Mouse (Mus musculus): ENCODE measurements around the gene Myl4. TPM values are rescaled to one million over a fixed set of nuclear protein-coding genes. Genes with fewer than 3 reads are reported as not detected.

Myl4 gene
- polyA plus RNA-seq, 1 experiment from 2014 or later: 1.2 TPM

DNA sequence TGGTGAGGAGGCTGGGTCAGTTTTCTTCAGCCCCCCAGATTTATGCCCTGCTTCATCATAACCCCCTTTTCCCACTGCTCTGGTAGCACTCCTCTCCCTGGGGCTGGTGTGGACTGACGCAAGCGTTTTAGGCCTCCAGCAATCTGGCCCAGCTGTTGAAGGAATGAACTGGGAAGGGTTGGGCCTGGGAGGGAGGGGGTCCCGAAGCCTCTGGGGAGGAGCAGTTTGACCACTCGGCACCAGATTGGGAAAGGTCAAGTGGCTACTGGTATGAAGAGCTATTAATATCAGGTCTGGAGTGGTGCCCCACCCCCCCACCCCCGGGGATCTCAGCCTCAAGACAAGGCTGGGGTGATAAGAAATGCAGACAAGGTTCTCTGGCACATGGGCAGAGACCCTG lies 27.6 kb downstream of the Myl4 start:
- H3K27ac ChIP-seq: 0 out of 2 replicates have a peak overlapping the region, but pooled peaks have one; percentile 16
- peak; percentile 18 for DNase-seq (ENCODE audit: low spot score)
- no peak overlapping the region for H3K4me3 ChIP-seq
- 63% methylated on average over 5 of the region's 5 CpGs for WGBS
- H3K9me3 ChIP-seq: no peaks in the 10 kb centered on the region
- no peaks in the 10 kb centered on the region for H3K36me3 ChIP-seq
- peaks cover 33% of the 10 kb centered on the region for H3K4me1 ChIP-seq (replicated peaks)
- peaks cover 9% of the 10 kb centered on the region for H3K27me3 ChIP-seq (ENCODE audit: insufficient read depth, poor library complexity, severe bottlenecking)

DNA sequence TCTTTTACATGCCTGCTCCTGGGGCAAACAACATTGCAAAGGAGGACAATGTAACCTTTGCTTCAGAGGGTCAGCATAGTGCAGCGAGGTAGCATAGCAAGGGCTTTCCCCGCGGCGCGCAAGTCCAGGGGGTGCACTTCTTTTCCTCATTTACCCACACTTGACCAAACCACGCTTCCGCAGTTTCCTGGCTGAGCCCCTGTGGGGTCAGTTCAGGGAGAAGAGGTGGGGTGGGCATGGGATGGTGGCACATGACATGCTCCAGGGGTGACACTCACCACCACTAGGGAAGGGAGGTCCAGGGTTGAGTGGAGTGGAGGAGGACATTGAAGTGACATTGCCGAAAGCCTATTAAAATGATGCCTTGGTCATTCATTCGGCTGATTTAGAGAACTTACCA lies 28.6 kb downstream of the Myl4 start:
- Histone ChIP-seq H3K4me1 (replicated peaks) (peaks cover 33% of the 10 kb centered on the region), H3K36me3 (no peaks in the 10 kb centered on the region), H3K27me3 (ENCODE audit: insufficient read depth, poor library complexity, severe bottlenecking) (0 out of 2 replicates have a peak, but pooled peaks cover 4% of the 10 kb centered on the region), H3K27ac (no peak overlapping the region), H3K4me3 (no peak overlapping the region), H3K9me3 (no peaks in the 10 kb centered on the region)
- 91% methylated on average over 9 of the region's 9 CpGs for WGBS
- no peak for DNase-seq (ENCODE audit: low spot score)

DNA sequence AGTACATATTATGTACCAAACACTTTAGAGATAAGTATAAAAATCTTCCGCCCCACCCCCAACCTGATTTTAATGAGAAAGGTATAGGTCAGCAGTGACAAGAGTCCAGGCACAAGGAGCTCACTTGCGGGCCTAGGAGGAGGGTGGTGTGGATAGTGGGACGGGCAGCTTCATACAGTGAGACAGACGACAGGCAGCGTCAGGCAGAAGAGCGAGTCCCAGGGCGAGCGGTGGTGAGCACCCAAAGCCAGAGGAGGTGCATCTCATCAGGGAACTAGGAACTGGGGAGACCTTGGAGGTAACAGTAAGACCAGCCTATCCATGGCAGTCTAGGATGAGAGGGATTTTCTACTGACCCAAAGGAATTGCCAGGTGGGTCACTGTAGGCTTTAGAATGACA lies 29.1 kb downstream of the Myl4 start:
- Histone ChIP-seq H3K9me3 (no peaks in the 10 kb centered on the region), H3K27ac (no peak overlapping the region), H3K36me3 (no peaks in the 10 kb centered on the region), H3K27me3 (ENCODE audit: insufficient read depth, poor library complexity, severe bottlenecking) (0 out of 2 replicates have a peak, but pooled peaks cover 4% of the 10 kb centered on the region), H3K4me1 (replicated peaks) (peaks cover 33% of the 10 kb centered on the region), H3K4me3 (no peak overlapping the region)
- no peak for DNase-seq (ENCODE audit: low spot score)
- WGBS: 90% methylated on average over 8 of the region's 8 CpGs

DNA sequence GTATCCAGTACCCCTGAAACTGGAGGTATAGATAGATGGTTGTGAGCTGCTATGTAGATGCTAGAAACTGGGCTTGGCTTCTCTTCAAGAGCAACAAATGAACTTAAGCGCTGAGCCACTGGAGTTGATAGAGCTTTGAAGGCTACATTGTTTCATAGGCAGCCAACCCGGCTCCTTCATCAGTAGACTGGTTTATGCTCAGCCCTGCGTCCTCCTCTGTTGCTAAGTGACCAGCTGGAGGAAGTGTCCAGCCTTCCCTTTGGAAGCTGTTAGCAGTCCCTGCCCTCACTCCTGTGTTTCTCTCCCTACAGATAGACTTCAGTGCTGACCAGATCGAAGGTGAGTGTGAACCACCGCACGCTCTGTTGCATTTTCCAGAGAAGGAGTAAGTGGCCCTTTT lies 29.6 kb downstream of the Myl4 start:
- peaks cover 33% of the 10 kb centered on the region for H3K4me1 ChIP-seq (replicated peaks)
- 0 out of 2 replicates have a peak, but pooled peaks cover 4% of the 10 kb centered on the region for H3K27me3 ChIP-seq (ENCODE audit: insufficient read depth, poor library complexity, severe bottlenecking)
- H3K27ac ChIP-seq: no peak overlapping the region
- 79% methylated on average over 6 of the region's 6 CpGs for WGBS
- H3K4me3 ChIP-seq: no peak overlapping the region
- no peak for DNase-seq (ENCODE audit: low spot score)
- no peaks in the 10 kb centered on the region for H3K9me3 ChIP-seq
- no peaks in the 10 kb centered on the region for H3K36me3 ChIP-seq

DNA sequence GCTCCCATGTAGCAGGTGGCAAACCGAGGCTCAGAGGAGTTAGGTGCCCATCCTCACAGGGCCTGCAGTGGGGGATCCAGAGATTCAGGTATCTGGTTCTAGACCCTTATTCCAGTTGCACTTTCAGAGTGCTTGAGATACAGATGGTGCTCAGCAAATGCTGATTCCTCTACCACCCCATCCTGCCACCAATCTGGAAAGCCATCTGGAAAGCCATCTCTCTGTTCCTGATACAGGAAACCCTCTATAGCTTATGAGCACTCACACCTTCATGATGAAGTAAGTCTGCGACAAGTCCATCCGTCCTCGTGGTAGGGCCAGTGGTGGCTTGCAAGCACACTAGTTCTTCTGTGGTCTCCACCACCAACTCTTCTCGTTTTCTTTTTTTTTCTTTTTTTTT lies 30.1 kb downstream of the Myl4 start:
- H3K36me3 ChIP-seq: no peaks in the 10 kb centered on the region
- H3K4me3 ChIP-seq: no peak overlapping the region
- peaks cover 33% of the 10 kb centered on the region for H3K4me1 ChIP-seq (replicated peaks)
- H3K27ac ChIP-seq: no peak overlapping the region
- H3K9me3 ChIP-seq: no peaks in the 10 kb centered on the region
- WGBS: 93% methylated on average over 5 of the region's 5 CpGs
- H3K27me3 ChIP-seq (ENCODE audit: insufficient read depth, poor library complexity, severe bottlenecking): 0 out of 2 replicates have a peak, but pooled peaks cover 4% of the 10 kb centered on the region
- DNase-seq (ENCODE audit: low spot score): no peak

DNA sequence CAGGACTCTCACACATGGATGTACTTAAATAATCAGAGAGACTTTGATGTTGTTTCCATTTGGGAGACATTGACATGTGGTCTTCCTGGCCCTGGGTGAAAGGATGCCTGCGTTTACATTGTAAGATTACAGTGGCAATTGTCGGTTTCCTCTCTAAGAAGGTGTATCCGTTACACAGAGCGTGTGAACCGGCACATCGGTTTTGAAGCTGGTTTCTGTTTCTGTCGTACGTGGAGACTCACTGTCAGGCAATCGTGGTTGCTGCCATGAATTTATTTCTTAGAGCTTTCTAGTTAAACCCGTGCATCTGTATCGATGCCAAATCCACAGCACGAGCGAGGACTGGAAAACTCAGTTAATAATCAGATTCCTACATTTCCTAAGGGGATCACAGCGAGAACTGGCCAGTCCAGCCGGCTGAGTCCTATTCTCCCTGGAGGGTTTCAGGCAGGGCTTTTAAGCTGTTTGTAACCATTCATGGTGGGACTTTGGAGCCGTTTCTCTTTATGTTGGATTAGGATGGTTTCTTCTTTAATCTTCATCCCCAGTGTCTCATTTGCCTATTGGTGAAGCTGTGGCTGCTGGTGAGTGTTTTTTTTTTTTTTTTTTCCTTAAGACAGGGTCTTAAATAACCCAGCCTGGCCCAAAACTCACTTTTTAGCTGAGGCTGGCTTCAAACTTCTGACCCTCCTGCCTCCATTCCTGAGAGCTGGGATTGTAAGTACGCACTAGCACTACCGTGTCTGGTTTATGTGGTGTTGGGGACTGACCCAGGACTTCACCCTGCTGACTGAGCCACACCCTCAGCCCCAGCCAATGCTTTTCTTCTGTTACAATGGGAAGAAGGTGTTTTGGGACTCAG lies 31.2 kb downstream of the Myl4 start:
- H3K36me3 ChIP-seq: no peaks in the 10 kb centered on the region
- no peak overlapping the region for H3K27ac ChIP-seq
- DNase-seq (ENCODE audit: low spot score): no peak
- H3K9me3 ChIP-seq: no peaks in the 10 kb centered on the region
- H3K4me1 ChIP-seq (replicated peaks): peaks cover 33% of the 10 kb centered on the region
- WGBS: 78% methylated on average over 18 of the region's 18 CpGs
- no peak overlapping the region for H3K4me3 ChIP-seq
- 0 out of 2 replicates have a peak, but pooled peaks cover 3% of the 10 kb centered on the region for H3K27me3 ChIP-seq (ENCODE audit: insufficient read depth, poor library complexity, severe bottlenecking)

DNA sequence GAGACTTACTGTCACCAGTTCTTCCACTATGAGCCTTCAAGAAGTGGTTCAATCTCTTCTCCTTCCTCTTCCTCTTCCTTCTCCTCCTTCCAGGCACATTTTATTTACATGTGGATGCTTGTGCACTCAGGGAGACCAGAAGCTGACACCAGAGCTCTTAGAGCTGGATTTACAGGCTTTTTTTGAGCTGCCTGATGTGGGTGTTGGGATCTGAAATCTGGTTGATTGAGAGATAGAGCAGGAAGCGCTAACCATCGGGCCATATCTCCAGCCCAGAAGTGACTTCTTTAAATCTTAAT lies 31.8 kb downstream of the Myl4 start:
- H3K4me3 ChIP-seq: no peak overlapping the region
- H3K4me1 ChIP-seq (replicated peaks): peaks cover 29% of the 10 kb centered on the region
- no peaks in the 10 kb centered on the region for H3K36me3 ChIP-seq
- DNase-seq (ENCODE audit: low spot score): no peak
- H3K27ac ChIP-seq: no peak overlapping the region
- WGBS: 92% methylated on average over 2 of the region's 2 CpGs
- no peaks in the 10 kb centered on the region for H3K9me3 ChIP-seq
- H3K27me3 ChIP-seq (ENCODE audit: insufficient read depth, poor library complexity, severe bottlenecking): no peaks in the 10 kb centered on the region

DNA sequence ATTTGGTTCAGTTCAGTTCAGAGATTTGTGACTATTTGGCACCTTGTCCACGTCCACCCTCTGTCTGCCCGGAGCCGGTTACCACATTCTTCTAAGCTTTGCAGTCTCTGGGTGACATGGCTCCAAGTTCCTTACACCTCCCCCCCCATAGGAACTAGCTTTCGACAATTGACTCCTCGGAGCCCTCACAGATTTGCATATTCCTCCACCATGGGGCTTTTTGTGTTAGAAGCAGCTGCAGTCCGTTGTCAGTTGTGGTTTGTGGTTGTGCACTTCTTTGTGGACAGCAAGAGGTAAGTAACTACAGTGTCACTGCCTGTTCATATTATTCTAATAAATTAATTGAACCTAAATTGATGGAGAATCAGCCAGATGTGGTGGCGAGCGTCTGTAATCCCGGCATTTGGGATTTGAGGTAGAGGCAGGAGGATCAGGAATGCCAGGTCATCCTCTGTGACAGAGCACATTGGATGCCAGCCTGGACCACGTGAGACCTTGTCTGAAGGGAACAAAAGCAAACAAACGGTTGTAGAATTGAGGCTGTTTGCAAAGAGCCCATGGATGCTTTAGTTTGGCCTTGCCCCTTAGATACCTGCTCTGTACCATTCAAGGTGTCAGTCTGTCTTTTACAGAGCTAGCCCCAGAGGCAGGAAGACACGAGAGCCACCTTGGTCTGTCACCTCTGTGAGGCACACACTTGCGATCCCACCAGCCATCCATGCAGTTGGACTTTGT lies 32.3 kb downstream of the Myl4 start:
- no peak for DNase-seq (ENCODE audit: low spot score)
- Histone ChIP-seq H3K4me1 (replicated peaks) (peaks cover 25% of the 10 kb centered on the region), H3K4me3 (no peak overlapping the region), H3K27ac (no peak overlapping the region; the same call in 1 of the 2 replicates), H3K36me3 (no peaks in the 10 kb centered on the region), H3K27me3 (ENCODE audit: insufficient read depth, poor library complexity, severe bottlenecking) (no peaks in the 10 kb centered on the region), H3K9me3 (peaks cover under 1% of the 10 kb centered on the region; the same call in 1 of the 2 replicates)
- 65% methylated on average over 13 of the region's 13 CpGs for WGBS

DNA sequence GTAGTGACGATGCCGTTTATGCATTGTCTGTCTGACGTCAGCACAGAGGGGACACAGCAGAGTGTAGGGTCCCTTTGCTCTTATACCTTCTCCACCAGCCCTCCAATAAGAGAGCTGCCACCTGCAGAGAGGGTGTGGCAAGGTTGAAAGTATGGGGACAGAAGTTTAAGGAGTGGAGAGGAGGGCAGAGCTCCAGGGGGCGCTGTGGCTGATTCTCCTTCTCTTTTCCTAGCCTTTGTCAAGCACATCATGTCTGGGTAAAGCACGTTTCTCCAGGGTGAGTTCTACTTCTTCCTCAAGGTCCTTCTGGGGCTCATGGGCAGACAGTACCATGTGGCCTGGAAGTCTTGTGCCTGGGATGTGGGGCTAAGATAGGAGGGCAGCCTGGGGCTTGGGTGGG lies 35.0 kb downstream of the Myl4 start:
- Histone ChIP-seq H3K4me1 (replicated peaks) (0 out of 2 replicates have a peak, but pooled peaks cover 5% of the 10 kb centered on the region), H3K27me3 (ENCODE audit: insufficient read depth, poor library complexity, severe bottlenecking) (no peaks in the 10 kb centered on the region), H3K4me3 (no peak overlapping the region), H3K9me3 (peaks cover 12% of the 10 kb centered on the region; the same call in 1 of the 2 replicates), H3K27ac (no peak overlapping the region), H3K36me3 (no peaks in the 10 kb centered on the region)
- no peak for DNase-seq (ENCODE audit: low spot score)
- WGBS: 78% methylated on average over 5 of the region's 5 CpGs

DNA sequence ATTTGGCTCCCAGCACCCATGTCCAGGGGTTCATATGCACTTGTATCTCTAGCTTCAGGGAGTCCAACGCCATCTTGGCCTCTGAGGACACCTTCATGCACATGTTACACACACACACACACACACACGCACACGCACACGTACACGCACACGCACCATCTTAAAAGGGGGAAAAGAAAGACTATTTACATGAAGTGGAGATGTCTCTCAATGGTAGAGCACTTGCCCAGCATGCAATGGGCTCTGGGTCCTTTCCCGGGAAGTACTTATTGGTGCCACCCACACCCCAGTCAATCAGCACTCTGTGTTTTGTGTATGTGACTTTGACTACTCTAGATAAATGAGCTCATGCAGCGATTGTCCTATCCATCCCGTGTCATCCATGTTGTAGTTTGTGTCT lies 37.4 kb downstream of the Myl4 start:
- no peak overlapping the region for H3K4me3 ChIP-seq
- no peaks in the 10 kb centered on the region for H3K36me3 ChIP-seq
- 0 out of 2 replicates have a peak, but pooled peaks cover 7% of the 10 kb centered on the region for H3K4me1 ChIP-seq (replicated peaks)
- peaks cover 12% of the 10 kb centered on the region; the same call in 1 of the 2 replicates for H3K9me3 ChIP-seq
- H3K27ac ChIP-seq: no peak overlapping the region
- 94% methylated on average over 9 of the region's 9 CpGs for WGBS
- H3K27me3 ChIP-seq (ENCODE audit: insufficient read depth, poor library complexity, severe bottlenecking): no peaks in the 10 kb centered on the region; the same call in 1 of the 2 replicates
- no peak for DNase-seq (ENCODE audit: low spot score)

DNA sequence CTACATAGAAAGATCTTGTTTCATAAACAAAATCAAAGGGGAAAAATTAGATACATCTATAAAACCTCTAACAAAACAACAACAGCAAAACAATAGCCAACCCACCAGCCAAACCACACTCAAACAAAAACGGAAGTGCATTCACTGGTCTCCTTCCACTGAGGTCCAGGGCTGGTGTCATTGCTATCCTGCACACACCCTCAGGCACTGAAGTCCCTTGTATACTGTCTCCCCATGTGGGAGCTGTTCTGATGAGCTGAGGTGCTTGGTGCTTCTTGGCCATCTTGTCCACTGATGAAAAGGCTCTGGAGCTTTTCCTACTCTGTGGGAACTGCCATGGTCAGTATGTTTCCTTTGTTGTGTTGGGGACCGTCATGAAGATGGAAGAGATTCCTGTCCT lies 38.0 kb downstream of the Myl4 start:
- no peak overlapping the region for H3K27ac ChIP-seq
- no peaks in the 10 kb centered on the region for H3K36me3 ChIP-seq

DNA sequence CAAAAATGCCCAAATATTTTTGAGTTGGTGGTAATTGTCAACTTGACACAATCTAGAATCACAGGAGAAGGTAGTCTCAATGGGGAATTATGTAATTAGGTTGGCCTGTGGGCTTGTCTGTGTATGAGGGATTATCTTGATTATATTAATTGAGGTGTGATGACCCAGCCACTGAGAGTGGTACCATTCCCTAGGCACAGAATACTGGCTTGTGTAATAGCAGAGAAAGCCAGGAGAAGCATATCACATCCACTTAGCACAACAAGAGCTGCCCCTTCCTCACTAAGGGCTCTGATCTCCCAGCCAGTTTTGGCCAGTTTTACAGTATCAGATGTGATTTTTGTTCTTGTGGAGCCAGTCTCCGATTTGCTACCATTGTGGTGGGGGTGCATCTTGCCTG lies 39.1 kb downstream of the Myl4 start:
- no peak overlapping the region for H3K4me3 ChIP-seq
- H3K27ac ChIP-seq: no peak overlapping the region
- H3K27me3 ChIP-seq (ENCODE audit: insufficient read depth, poor library complexity, severe bottlenecking): no peaks in the 10 kb centered on the region; the same call in 1 of the 2 replicates
- 0 out of 2 replicates have a peak, but pooled peaks cover 7% of the 10 kb centered on the region for H3K4me1 ChIP-seq (replicated peaks)
- peaks cover 12% of the 10 kb centered on the region; the same call in 1 of the 2 replicates for H3K9me3 ChIP-seq
- no peaks in the 10 kb centered on the region for H3K36me3 ChIP-seq
- no peak for DNase-seq (ENCODE audit: low spot score)
- 81% methylated on average over 1 of the region's 1 CpGs for WGBS

More for the DNA sequence above, 38.0 kb downstream of the Myl4 start:
- Histone ChIP-seq H3K9me3 (peaks cover 12% of the 10 kb centered on the region; the same call in 1 of the 2 replicates), H3K4me3 (no peak overlapping the region), H3K27me3 (ENCODE audit: insufficient read depth, poor library complexity, severe bottlenecking) (no peaks in the 10 kb centered on the region; the same call in 1 of the 2 replicates), H3K4me1 (replicated peaks) (0 out of 2 replicates have a peak, but pooled peaks cover 7% of the 10 kb centered on the region)
- 94% methylated on average over 2 of the region's 2 CpGs for WGBS
- no peak for DNase-seq (ENCODE audit: low spot score)

DNA sequence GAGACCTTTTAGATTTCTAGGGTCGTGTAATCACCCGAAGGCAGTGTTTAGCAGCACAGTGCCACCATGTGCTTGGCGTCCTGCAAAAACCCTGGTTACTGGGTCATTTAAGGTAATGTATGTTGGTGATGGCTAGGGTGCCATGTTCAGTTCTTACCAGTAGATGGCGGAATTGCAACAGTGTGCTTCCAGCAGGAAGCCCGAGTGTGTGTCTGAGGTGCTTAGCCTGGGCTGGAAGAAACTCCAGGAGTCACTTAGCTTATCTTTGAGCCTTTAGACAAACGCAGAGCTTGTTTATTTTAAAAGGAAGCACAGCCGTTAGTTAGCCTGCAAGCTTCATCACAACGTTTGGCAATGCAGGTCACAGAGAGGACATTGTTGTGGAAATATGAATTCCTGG lies 39.7 kb downstream of the Myl4 start:
- Histone ChIP-seq H3K4me3 (no peak overlapping the region), H3K9me3 (peaks cover 12% of the 10 kb centered on the region; the same call in 1 of the 2 replicates), H3K4me1 (replicated peaks) (0 out of 2 replicates have a peak, but pooled peaks cover 7% of the 10 kb centered on the region), H3K27me3 (ENCODE audit: insufficient read depth, poor library complexity, severe bottlenecking) (no peaks in the 10 kb centered on the region; the same call in 1 of the 2 replicates), H3K36me3 (no peaks in the 10 kb centered on the region), H3K27ac (no peak overlapping the region)
- WGBS: 4% methylated on average over 8 of the region's 8 CpGs
- peak; percentile 80 for DNase-seq (ENCODE audit: low spot score)

All from hindbrain, embryonic 10.5 days (tissue).